Mouse (Mus musculus) hindbrain, embryonic 11.5 days (tissue): ENCODE measurements around the gene Ppp1r9a. TPM values are rescaled to one million over a fixed set of nuclear protein-coding genes. Genes with fewer than 3 reads are reported as not detected.

Source experiments
- ATAC-seq: fragments of 200-750 bp; cut with Nextera tagmentation; 2 replicates; pipeline ENCODE4 v1.8.0; 2017; ENCODE audit warnings: mild to moderate bottlenecking, moderate TSS enrichment, moderate library complexity; ENCODE audit not compliant: low FRiP score
- DNase-seq: peaks from one replicate; pipeline ENCODE4 v3.0.0-alpha.2; 2015; ENCODE audit warnings: low spot score
- H3K27ac ChIP-seq: fragments of 300-500 bp; sonication (generic); 2 replicates; pipeline ENCODE4 v1.5.1; 2014; ENCODE audit warnings: mild to moderate bottlenecking, low read depth, low read length
- H3K27me3 ChIP-seq: fragments of 300-500 bp; sonication (generic); 2 replicates; pipeline ENCODE4 v1.6.1; 2014; ENCODE audit warnings: mild to moderate bottlenecking, low read length, moderate library complexity, mixed read lengths; ENCODE audit not compliant: control insufficient read depth, insufficient read depth
- H3K36me3 ChIP-seq: fragments of 300-500 bp; sonication (generic); 2 replicates; pipeline ENCODE4 v1.6.1; 2014; ENCODE audit warnings: mild to moderate bottlenecking, low read length, moderate library complexity, mixed read lengths; ENCODE audit not compliant: control insufficient read depth, insufficient read depth
- H3K4me1 ChIP-seq: fragments of 300-500 bp; sonication (generic); replicated peaks from 2 replicates; pipeline ENCODE4 v1.6.1; 2014; ENCODE audit warnings: low read length, mixed read lengths; ENCODE audit not compliant: control insufficient read depth, insufficient read depth
- H3K4me2 ChIP-seq: fragments of 300-500 bp; sonication (generic); replicated peaks from 2 replicates; pipeline ENCODE4 v1.6.1; 2014; ENCODE audit warnings: mild to moderate bottlenecking, low read depth, low read length
- H3K4me3 ChIP-seq: fragments of 300-500 bp; sonication (generic); 2 replicates; pipeline ENCODE4 v1.5.1; 2014; ENCODE audit warnings: low read depth, low read length
- H3K9ac ChIP-seq: fragments of 300-500 bp; sonication (generic); 2 replicates; pipeline ENCODE4 v1.6.1; 2014; ENCODE audit warnings: low read depth, low read length
- H3K9me3 ChIP-seq: fragments of 300-500 bp; sonication (generic); 2 replicates; pipeline ENCODE4 v1.6.1; 2016; ENCODE audit warnings: low read length; ENCODE audit not compliant: control insufficient read depth
- WGBS: fragments of 180-500 bp; shearing (Covaris S2); extraction: QIAGEN DNeasy Blood & Tissue Kit; methylation state at CpG from one replicate; pipeline ENCODE4 v1.1.7; 2014; 5-methylcytosine and 5-hydroxymethylcytosine counted together
- polyA plus RNA-seq: library from polyadenylated mRNA; unstranded; fragments of >200 nt; fragmentation: Nextera tagmentation; extraction: Ambion mirVana; gene quantifications from 2 replicates; pipeline ENCODE4 v1.2.1, GENCODE M21; 2014

Gene Ppp1r9a
- polyA plus RNA-seq, 1 experiment from 2014 or later = 33.9 TPM

DNA sequence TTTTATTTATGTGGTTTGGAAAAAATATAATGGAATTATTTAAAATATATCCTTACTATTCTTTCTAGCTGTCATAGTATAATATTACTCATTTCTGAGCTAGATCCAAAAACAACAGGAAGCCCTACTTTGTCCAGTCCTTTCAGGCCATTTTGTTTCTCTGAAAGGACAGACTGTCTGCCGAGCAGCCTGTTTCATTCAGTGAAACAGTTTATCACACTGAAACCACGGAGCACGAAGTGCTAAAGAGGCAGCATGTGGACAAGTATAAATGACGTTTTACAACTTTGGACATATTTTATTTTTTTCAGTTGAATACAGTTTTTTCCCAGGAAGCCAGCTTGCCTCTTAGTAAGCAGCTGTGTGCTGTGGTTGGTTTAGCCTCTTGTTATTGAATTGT, 181.2 kb downstream of the Ppp1r9a start:
- no peak overlapping the region for H3K4me3 ChIP-seq
- 0 out of 2 replicates have a peak, but pooled peaks cover 4% of the 10 kb centered on the region for H3K4me1 ChIP-seq
- ATAC-seq = no peak
- no peaks in the 10 kb centered on the region for H3K9me3 ChIP-seq
- DNase-seq = no peak
- no peaks in the 10 kb centered on the region for H3K36me3 ChIP-seq
- no peaks in the 10 kb centered on the region for H3K27me3 ChIP-seq
- WGBS = 22% methylated on average over 4 of the region's 4 CpGs
- H3K4me2 ChIP-seq = no peak overlapping the region
- no peak overlapping the region for H3K9ac ChIP-seq
- no peak overlapping the region for H3K27ac ChIP-seq

DNA sequence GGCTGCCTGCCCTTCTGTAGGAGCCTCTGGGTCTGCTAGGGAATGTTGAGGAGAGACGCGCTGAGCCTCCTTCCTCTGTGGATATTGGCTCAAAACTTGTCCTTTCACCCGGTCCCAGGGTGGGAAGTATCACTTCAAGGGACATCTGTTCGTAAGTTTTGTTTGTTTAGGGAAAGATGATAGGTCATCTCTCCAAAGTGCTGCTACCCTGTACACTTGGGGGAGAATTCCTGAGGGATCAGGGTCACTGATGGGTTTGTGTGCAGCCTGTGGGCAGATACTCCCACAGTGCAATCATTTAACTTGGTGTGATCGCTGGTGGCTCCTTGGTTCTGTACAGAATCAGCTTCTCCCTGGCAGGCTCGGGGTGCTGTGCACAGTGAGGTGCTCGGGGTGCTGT, 189.2 kb downstream of the Ppp1r9a start:
- no peak overlapping the region for H3K4me2 ChIP-seq
- no peaks in the 10 kb centered on the region for H3K9me3 ChIP-seq
- H3K4me3 ChIP-seq = no peak overlapping the region
- DNase-seq = no peak
- ATAC-seq = no peak
- 76% methylated on average over 7 of the region's 7 CpGs for WGBS
- no peak overlapping the region for H3K27ac ChIP-seq
- H3K9ac ChIP-seq = no peak overlapping the region
- H3K27me3 ChIP-seq = no peaks in the 10 kb centered on the region
- no peaks in the 10 kb centered on the region for H3K4me1 ChIP-seq
- no peaks in the 10 kb centered on the region for H3K36me3 ChIP-seq

- no peak overlapping the region for H3K4me3 ChIP-seq
- H3K9me3 ChIP-seq = no peaks in the 10 kb centered on the region
- WGBS = 91% methylated on average over 4 of the region's 4 CpGs
- H3K4me1 ChIP-seq = no peaks in the 10 kb centered on the region
- no peak overlapping the region for H3K4me2 ChIP-seq
- no peaks in the 10 kb centered on the region for H3K36me3 ChIP-seq
- no peak for DNase-seq
- H3K27ac ChIP-seq = no peak overlapping the region
- no peaks in the 10 kb centered on the region for H3K27me3 ChIP-seq
- ATAC-seq = no peak
- H3K9ac ChIP-seq = no peak overlapping the region
Measured at GRCm38 (mm10) chr6:5092795-5093194, 190.1 kb downstream of the Ppp1r9a start.

DNA sequence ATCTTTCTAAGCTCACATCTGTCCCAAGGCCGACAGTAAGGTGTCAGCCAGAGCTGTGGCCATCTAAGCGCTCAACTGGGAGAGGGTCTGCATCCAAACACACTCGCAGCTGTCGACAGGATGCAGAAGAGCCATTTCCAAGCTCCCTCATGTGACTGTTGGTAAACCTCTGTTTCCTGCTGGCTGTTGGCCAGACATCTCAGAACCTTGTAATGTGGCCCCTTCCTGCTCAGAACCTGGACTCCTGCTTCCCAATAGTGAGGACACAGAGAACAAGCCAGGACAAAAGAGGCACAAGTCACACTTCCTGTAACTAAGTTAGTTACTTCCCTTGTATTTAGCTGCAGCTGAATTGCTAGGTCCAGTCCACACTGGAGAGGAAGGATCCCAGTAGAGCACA, 190.8 kb downstream of the Ppp1r9a start:
- no peak for DNase-seq
- no peaks in the 10 kb centered on the region for H3K27me3 ChIP-seq
- no peak overlapping the region for H3K9ac ChIP-seq
- H3K36me3 ChIP-seq = no peaks in the 10 kb centered on the region
- no peak overlapping the region for H3K4me2 ChIP-seq
- no peak overlapping the region for H3K27ac ChIP-seq
- no peak for ATAC-seq
- WGBS = 76% methylated on average over 4 of the region's 4 CpGs
- no peaks in the 10 kb centered on the region for H3K9me3 ChIP-seq
- H3K4me1 ChIP-seq = no peaks in the 10 kb centered on the region
- H3K4me3 ChIP-seq = no peak overlapping the region

- no peaks in the 10 kb centered on the region for H3K9me3 ChIP-seq
- ATAC-seq (no peak), DNase-seq (no peak)
- no peak overlapping the region for H3K9ac ChIP-seq
- no peaks in the 10 kb centered on the region for H3K27me3 ChIP-seq
- no peak overlapping the region for H3K27ac ChIP-seq
- no peak overlapping the region for H3K4me3 ChIP-seq
- H3K4me1 ChIP-seq = no peaks in the 10 kb centered on the region
- H3K36me3 ChIP-seq = no peaks in the 10 kb centered on the region
- WGBS = 85% methylated on average over 9 of the region's 9 CpGs
- no peak overlapping the region for H3K4me2 ChIP-seq
Measured at GRCm38 (mm10) chr6:5095365-5095973, 192.8 kb downstream of the Ppp1r9a start.

DNA sequence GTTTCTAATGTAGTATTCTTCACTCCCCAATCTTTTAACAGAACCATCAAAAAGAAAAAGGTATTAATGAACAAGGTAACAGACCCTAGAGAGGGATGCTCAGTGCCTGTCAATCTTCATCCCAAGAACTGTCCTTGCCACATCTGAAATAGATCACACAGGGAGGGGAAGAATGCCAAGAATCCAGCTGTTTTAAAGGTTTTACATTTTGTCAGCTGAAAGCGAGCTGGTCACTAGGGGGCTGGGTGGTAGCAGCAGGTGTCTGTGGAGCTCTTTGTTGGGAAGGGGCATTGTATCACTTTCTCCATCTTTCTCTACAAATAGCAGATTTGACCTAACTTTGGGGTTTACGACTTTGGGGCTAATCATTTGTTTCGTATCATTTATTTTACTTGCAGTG, 194.6 kb downstream of the Ppp1r9a start:
- Histone ChIP-seq H3K36me3 (no peaks in the 10 kb centered on the region), H3K9me3 (no peaks in the 10 kb centered on the region), H3K4me2 (no peak overlapping the region), H3K4me3 (no peak overlapping the region), H3K4me1 (no peaks in the 10 kb centered on the region), H3K27me3 (no peaks in the 10 kb centered on the region), H3K27ac (no peak overlapping the region), H3K9ac (no peak overlapping the region)
- 34% methylated on average over 3 of the region's 3 CpGs for WGBS
- no peak for ATAC-seq
- DNase-seq = no peak

- Histone ChIP-seq H3K27ac (no peak overlapping the region), H3K27me3 (no peaks in the 10 kb centered on the region), H3K9ac (no peak overlapping the region), H3K4me1 (no peaks in the 10 kb centered on the region), H3K4me3 (no peak overlapping the region), H3K36me3 (no peaks in the 10 kb centered on the region), H3K4me2 (no peak overlapping the region), H3K9me3 (no peaks in the 10 kb centered on the region)
- 40% methylated on average over 5 of the region's 5 CpGs for WGBS
- no peak for DNase-seq
- ATAC-seq = no peak
Measured at GRCm38 (mm10) chr6:5099282-5099681, 196.6 kb downstream of the Ppp1r9a start.

DNA sequence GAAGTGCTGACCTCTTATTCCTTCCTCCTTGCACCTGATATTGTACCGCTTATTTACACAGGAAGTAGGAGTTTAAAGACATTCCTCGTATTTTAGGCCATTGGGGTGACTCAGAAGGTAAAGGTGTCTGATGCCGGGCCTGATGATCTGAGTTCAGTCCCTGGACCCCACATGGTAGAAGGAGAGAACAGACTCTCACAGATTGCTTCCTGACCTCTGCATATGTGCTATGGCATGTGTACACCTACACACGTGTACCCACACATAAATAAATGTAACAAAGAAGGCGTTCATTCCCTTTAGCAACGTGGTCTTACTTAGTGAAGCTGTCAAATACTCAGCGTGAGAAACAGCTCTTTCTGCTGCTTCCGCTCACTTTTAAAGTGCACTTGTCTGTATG, 197.1 kb downstream of the Ppp1r9a start:
- H3K9ac ChIP-seq = no peak overlapping the region
- H3K27ac ChIP-seq = no peak overlapping the region
- H3K4me2 ChIP-seq = no peak overlapping the region
- H3K27me3 ChIP-seq = no peaks in the 10 kb centered on the region
- H3K9me3 ChIP-seq = no peaks in the 10 kb centered on the region
- H3K36me3 ChIP-seq = no peaks in the 10 kb centered on the region
- DNase-seq (no peak), ATAC-seq (no peak)
- 74% methylated on average over 8 of the region's 8 CpGs for WGBS
- H3K4me3 ChIP-seq = no peak overlapping the region
- H3K4me1 ChIP-seq = no peaks in the 10 kb centered on the region

GRCm38 (mm10) chr6:5100347-5100746, 197.6 kb downstream of the Ppp1r9a start:
- no peak for DNase-seq
- WGBS = 72% methylated on average over 10 of the region's 10 CpGs

More at GRCm38 (mm10) chr6:5100347-5100746, 197.6 kb downstream of the Ppp1r9a start:
- H3K9me3 ChIP-seq = no peaks in the 10 kb centered on the region
- no peak for ATAC-seq
- no peaks in the 10 kb centered on the region for H3K4me1 ChIP-seq
- no peak overlapping the region for H3K4me3 ChIP-seq
- no peak overlapping the region for H3K9ac ChIP-seq
- H3K27me3 ChIP-seq = no peaks in the 10 kb centered on the region
- no peak overlapping the region for H3K27ac ChIP-seq
- H3K4me2 ChIP-seq = no peak overlapping the region
- no peaks in the 10 kb centered on the region for H3K36me3 ChIP-seq
